Mouse (Mus musculus) C2C12 (cell line): ENCODE data around the gene Shank1.

Experiments
- CEBPB ChIP-seq: IDR thresholded peaks from one replicate; pipeline ENCODE4 v1.6.1; 2011; ENCODE audit warnings: low read depth, mild to moderate bottlenecking, control low read depth, moderate library complexity
- CTCF ChIP-seq: IDR thresholded peaks from one replicate; pipeline ENCODE4 v1.5.1; 2011; ENCODE audit not compliant: control insufficient read depth, insufficient read depth, insufficient read length
- FOSL1 ChIP-seq: IDR thresholded peaks from one replicate; pipeline ENCODE4 v1.8.0; 2011; ENCODE audit warnings: mild to moderate bottlenecking, low read length; ENCODE audit not compliant: poor library complexity, insufficient read depth, severe bottlenecking
- MAX ChIP-seq: IDR thresholded peaks from one replicate; pipeline ENCODE4 v1.6.1; 2011; ENCODE audit warnings: mild to moderate bottlenecking, control low read depth
- MYOD1 ChIP-seq: IDR thresholded peaks from one replicate; pipeline ENCODE4 v1.6.1; 2011; ENCODE audit warnings: low read depth; ENCODE audit not compliant: control insufficient read depth, insufficient read length
- MYOG ChIP-seq: IDR thresholded peaks from one replicate; pipeline ENCODE4 v1.6.1; 2011; ENCODE audit not compliant: control insufficient read depth, insufficient read length; ENCODE audit errors: extremely low read depth
- USF1 ChIP-seq: IDR thresholded peaks from one replicate; pipeline ENCODE4 v1.6.1; 2011; ENCODE audit warnings: low read depth, mild to moderate bottlenecking, control low read depth, moderate library complexity

DNA sequence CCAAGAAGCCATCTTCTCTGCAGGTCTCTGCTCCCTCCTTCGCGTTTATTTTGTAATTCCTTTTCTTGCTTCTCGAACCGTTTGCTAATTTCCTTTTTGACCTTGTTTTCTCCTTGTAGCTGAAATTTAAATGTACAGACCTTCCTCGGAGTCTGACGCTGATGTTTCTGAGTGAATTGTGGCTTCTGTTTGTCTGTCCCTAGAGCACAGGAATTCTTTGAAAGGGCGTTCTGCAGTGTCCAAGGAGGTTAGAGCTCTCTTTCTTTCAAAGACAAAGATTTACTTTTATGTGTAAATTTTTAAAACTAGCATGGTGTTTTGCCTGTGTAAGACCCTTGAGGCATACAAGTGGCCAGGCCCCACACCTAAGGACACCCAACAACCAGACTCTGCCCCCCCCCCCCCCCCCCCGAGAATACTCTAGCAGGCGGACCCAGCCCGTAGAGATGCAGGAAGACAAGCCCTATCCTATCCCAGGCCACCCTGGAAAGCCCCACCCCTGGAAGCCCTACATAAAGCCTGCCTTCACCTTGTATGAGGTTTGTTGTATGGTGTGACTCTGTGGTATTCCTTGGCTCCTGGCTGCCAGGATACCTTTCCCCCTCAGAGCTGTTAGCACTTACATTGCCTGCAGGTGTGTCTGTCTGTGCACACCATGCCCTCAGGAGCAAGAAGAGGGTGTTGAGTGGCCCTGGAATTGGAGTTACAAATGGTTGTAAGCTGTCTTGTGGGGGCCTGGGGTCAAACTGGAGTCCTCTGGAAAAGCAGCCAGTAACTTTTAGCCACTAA lies 33.4 kb upstream of the Shank1 start:
- TF ChIP-seq CTCF: no peak
- no peak for TF ChIP-seq MYOG
- no peak for TF ChIP-seq MAX
- TF ChIP-seq USF1: no peak
- TF ChIP-seq MYOD1: no peak
- no peak for TF ChIP-seq CEBPB
- no peak for TF ChIP-seq FOSL1
